Mouse (Mus musculus): Measurements from ENCODE around the gene Tpx2. TPM values are rescaled to one million over a fixed set of nuclear protein-coding genes. Genes with fewer than 3 reads are reported as not detected.

Tpx2 gene
- polyA plus RNA-seq, 1 experiment, result 26.3 TPM

GRCm38 (mm10) chr2:152815879-152816656 lies 31.7 kb upstream of the Tpx2 start:
- no peaks in the 10 kb centered on the region for H3K27me3 ChIP-seq (ENCODE audit: control insufficient read depth, insufficient read depth, insufficient read length)
- peak overlapping the region; percentile 34 for H3K4me2 ChIP-seq (ENCODE audit: low read depth)
- H3K36me3 ChIP-seq (ENCODE audit: control insufficient read depth, insufficient read depth), result peaks cover 9% of the 10 kb centered on the region
- no peak overlapping the region for H3K4me3 ChIP-seq
- no peak overlapping the region for H3ac ChIP-seq (ENCODE audit: control insufficient read depth, insufficient read length)
- peaks cover 78% of the 10 kb centered on the region for H3K79me2 ChIP-seq (ENCODE audit: control insufficient read depth, insufficient read depth)
- TF ChIP-seq POLR2A (IDR thresholded peaks at IDR 0.05; ENCODE audit: insufficient read length, low read depth), result no peak
- no peak for TF ChIP-seq MAX (IDR thresholded peaks at IDR 0.05; ENCODE audit: low read depth)
- TF ChIP-seq TCF12 (IDR thresholded peaks at IDR 0.05; ENCODE audit: insufficient read depth, poor library complexity, severe bottlenecking), result peak; percentile 18
- peak in 2 of 3 experiments; percentile 80 to 95 for TF ChIP-seq MYOD1 (IDR thresholded peaks at IDR 0.05; ENCODE audit: control insufficient read depth in 1 of 3, insufficient read length in 2 of 3, low read depth in 2 of 3)
- no peak for TF ChIP-seq REST (IDR thresholded peaks at IDR 0.05; ENCODE audit: insufficient read depth, insufficient read length)
- TF ChIP-seq USF1 (IDR thresholded peaks at IDR 0.05; ENCODE audit: low read depth), result no peak
- TF ChIP-seq TCF3 (IDR thresholded peaks at IDR 0.05; ENCODE audit: insufficient read length, low read depth), result no peak
- no peak for TF ChIP-seq CEBPB (IDR thresholded peaks at IDR 0.05; ENCODE audit: insufficient read depth, poor library complexity, severe bottlenecking)
- TF ChIP-seq SRF (IDR thresholded peaks at IDR 0.05; ENCODE audit: control insufficient read depth, insufficient read length, low read depth), result no peak
- TF ChIP-seq E2F4 (IDR thresholded peaks at IDR 0.05; ENCODE audit: insufficient read depth), result no peak
- peak; percentile 48 to 96 (median 80) for TF ChIP-seq MYOG (IDR thresholded peaks at IDR 0.05; ENCODE audit: control insufficient read depth in 1 of 3, insufficient read depth in 1 of 3, insufficient read length in 2 of 3, low read depth in 2 of 3)
- no peak for TF ChIP-seq POLR2AphosphoS2 (IDR thresholded peaks at IDR 0.05; ENCODE audit: insufficient read length, low read depth)

GRCm38 (mm10) chr2:152816657-152817348 lies 31.0 kb upstream of the Tpx2 start:
- H3K79me2 ChIP-seq (ENCODE audit: control insufficient read depth, insufficient read depth), result peaks cover 83% of the 10 kb centered on the region
- peak overlapping the region; percentile 34 for H3K4me2 ChIP-seq (ENCODE audit: low read depth)
- H3K27me3 ChIP-seq (ENCODE audit: control insufficient read depth, insufficient read depth, insufficient read length), result no peaks in the 10 kb centered on the region
- no peak overlapping the region for H3ac ChIP-seq (ENCODE audit: control insufficient read depth, insufficient read length)
- no peak for TF ChIP-seq POLR2AphosphoS2 (IDR thresholded peaks at IDR 0.05; ENCODE audit: insufficient read length, low read depth)
- no peak for TF ChIP-seq MYOG (IDR thresholded peaks at IDR 0.05; ENCODE audit: control insufficient read depth in 1 of 3, insufficient read depth in 1 of 3, insufficient read length in 2 of 3, low read depth in 2 of 3)
- no peak for TF ChIP-seq SRF (IDR thresholded peaks at IDR 0.05; ENCODE audit: control insufficient read depth, insufficient read length, low read depth)
- TF ChIP-seq E2F4 (IDR thresholded peaks at IDR 0.05; ENCODE audit: insufficient read depth), result no peak
- no peak for TF ChIP-seq MAX (IDR thresholded peaks at IDR 0.05; ENCODE audit: low read depth)
- TF ChIP-seq USF1 (IDR thresholded peaks at IDR 0.05; ENCODE audit: low read depth), result no peak
- TF ChIP-seq CEBPB (IDR thresholded peaks at IDR 0.05; ENCODE audit: insufficient read depth, poor library complexity, severe bottlenecking), result no peak
- TF ChIP-seq POLR2A (IDR thresholded peaks at IDR 0.05; ENCODE audit: insufficient read length, low read depth), result no peak
- TF ChIP-seq REST (IDR thresholded peaks at IDR 0.05; ENCODE audit: insufficient read depth, insufficient read length), result no peak
- TF ChIP-seq MYOD1 (IDR thresholded peaks at IDR 0.05; ENCODE audit: control insufficient read depth in 1 of 3, insufficient read length in 2 of 3, low read depth in 2 of 3), result no peak
- no peak for TF ChIP-seq TCF12 (IDR thresholded peaks at IDR 0.05; ENCODE audit: insufficient read depth, poor library complexity, severe bottlenecking)
- TF ChIP-seq TCF3 (IDR thresholded peaks at IDR 0.05; ENCODE audit: insufficient read length, low read depth), result no peak
- peaks cover 9% of the 10 kb centered on the region for H3K36me3 ChIP-seq (ENCODE audit: control insufficient read depth, insufficient read depth)
- no peak overlapping the region for H3K4me3 ChIP-seq

DNA sequence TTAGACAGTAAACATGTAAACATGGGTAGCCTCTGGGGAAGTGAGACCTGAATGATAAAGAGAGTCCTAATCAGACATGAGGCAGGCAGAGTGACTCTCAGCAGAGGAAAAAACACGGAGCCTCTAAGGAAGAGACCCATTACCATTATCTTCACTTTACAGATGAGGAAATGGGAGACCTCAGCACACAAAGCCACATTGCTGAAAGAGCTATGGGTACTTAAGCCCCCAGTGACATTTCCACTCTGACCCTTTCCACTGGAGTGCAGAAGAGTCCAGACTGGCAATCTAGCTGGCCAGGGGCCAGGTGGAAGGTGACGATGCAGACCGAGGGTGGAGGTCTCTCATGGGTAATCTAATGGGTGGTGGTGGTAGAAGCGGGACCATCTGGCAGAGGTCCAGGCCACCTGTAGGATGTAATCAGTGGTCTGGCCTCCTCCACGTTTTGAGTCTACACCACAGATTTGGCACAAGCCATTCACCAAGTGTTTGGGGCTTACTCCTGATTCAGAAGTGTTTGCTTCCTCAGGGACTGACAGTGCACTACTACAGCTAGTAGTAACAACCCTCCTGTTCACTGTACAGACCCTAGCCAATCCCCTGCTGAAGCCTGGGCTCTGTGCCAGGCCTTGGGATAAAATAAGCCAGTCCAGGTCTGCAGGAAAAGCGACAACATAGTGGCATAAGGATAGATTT lies 30.0 kb upstream of the Tpx2 start:
- H3ac ChIP-seq (ENCODE audit: control insufficient read depth, insufficient read length), result no peak overlapping the region
- no peak for TF ChIP-seq MYOG (IDR thresholded peaks at IDR 0.05; ENCODE audit: control insufficient read depth in 1 of 3, insufficient read depth in 1 of 3, insufficient read length in 2 of 3, low read depth in 2 of 3)
- TF ChIP-seq SRF (IDR thresholded peaks at IDR 0.05; ENCODE audit: control insufficient read depth, insufficient read length, low read depth), result no peak
- no peak for TF ChIP-seq TCF12 (IDR thresholded peaks at IDR 0.05; ENCODE audit: insufficient read depth, poor library complexity, severe bottlenecking)
- peaks cover 83% of the 10 kb centered on the region for H3K79me2 ChIP-seq (ENCODE audit: control insufficient read depth, insufficient read depth)
- no peak overlapping the region for H3K4me2 ChIP-seq (ENCODE audit: low read depth)
- H3K36me3 ChIP-seq (ENCODE audit: control insufficient read depth, insufficient read depth), result peaks cover 9% of the 10 kb centered on the region
- H3K4me3 ChIP-seq, result no peak overlapping the region
- H3K27me3 ChIP-seq (ENCODE audit: control insufficient read depth, insufficient read depth, insufficient read length), result no peaks in the 10 kb centered on the region

DNA sequence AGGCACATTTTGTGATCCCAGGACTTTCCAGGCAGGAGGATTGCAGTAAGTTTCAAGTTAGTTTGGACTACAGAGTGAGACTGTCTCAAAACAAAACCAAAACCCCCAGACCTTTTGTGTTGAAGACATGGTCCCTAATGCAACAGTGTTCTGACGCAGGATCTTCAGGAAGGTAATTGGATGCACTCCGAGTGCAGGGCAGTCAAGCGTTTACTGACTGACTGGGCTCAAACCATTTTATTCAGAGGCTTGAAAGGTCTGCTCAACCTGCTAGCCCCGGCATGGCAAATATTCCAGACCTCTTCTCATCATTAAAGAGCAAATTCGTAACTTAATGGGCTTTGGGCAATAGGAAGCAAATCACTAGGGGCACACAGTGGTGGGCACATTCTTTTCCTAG lies 29.1 kb upstream of the Tpx2 start:
- peaks cover 82% of the 10 kb centered on the region for H3K79me2 ChIP-seq (ENCODE audit: control insufficient read depth, insufficient read depth)
- H3K4me3 ChIP-seq, result no peak overlapping the region
- no peak overlapping the region for H3ac ChIP-seq (ENCODE audit: control insufficient read depth, insufficient read length)
- no peak overlapping the region for H3K4me2 ChIP-seq (ENCODE audit: low read depth)
- TF ChIP-seq MYOG (IDR thresholded peaks at IDR 0.05; ENCODE audit: control insufficient read depth in 1 of 3, insufficient read depth in 1 of 3, insufficient read length in 2 of 3, low read depth in 2 of 3), result no peak
- no peak for TF ChIP-seq POLR2A (IDR thresholded peaks at IDR 0.05; ENCODE audit: insufficient read length, low read depth)
- TF ChIP-seq E2F4 (IDR thresholded peaks at IDR 0.05; ENCODE audit: insufficient read depth), result no peak
- no peak for TF ChIP-seq REST (IDR thresholded peaks at IDR 0.05; ENCODE audit: insufficient read depth, insufficient read length)
- no peaks in the 10 kb centered on the region for H3K27me3 ChIP-seq (ENCODE audit: control insufficient read depth, insufficient read depth, insufficient read length)
- H3K36me3 ChIP-seq (ENCODE audit: control insufficient read depth, insufficient read depth), result peaks cover 9% of the 10 kb centered on the region

Measured in myocyte (in vitro differentiated cells).